Mouse (Mus musculus) 3134 (cell line): ENCODE results near the gene Adra1b.

ENCODE experiments used
- DNase-seq: peaks from one replicate; pipeline ENCODE4 v3.0.0-alpha.2; 2011; ENCODE audit warnings: low spot score; ENCODE audit not compliant: insufficient read length; ENCODE audit errors: extremely low read depth

The Adra1b gene

GRCm38 (mm10) chr11:43747233-43748226 lies 153.5 kb downstream of the Adra1b start, which contains the start of gene Ttc1:
TSS of gene Ttc1 (minus strand) at chr11:43748008.
- peak; percentile 91 for DNase-seq

GRCm38 (mm10) chr11:43728737-43729301 lies 172.2 kb downstream of the Adra1b start:
- peak; percentile 29 for DNase-seq

GRCm38 (mm10) chr11:43727796-43728195 lies 173.2 kb downstream of the Adra1b start:
- DNase-seq: no peak
